Mouse (Mus musculus) spleen, adult 2 months (tissue): ENCODE measurements around the gene Pafah1b1.

Experiments
- CTCF ChIP-seq: fragments of 200-500 bp; IDR thresholded peaks from 2 replicates; pipeline ENCODE4 v1.5.1; 2011; ENCODE audit warnings: mild to moderate bottlenecking, inconsistent platforms; ENCODE audit not compliant: insufficient read depth, insufficient read length, insufficient replicate concordance; ENCODE audit errors: extremely low read depth
- POLR2A ChIP-seq: fragments of 200-500 bp; IDR thresholded peaks from 2 replicates; pipeline ENCODE4 v1.6.1; 2011; ENCODE audit warnings: low read depth, low read length, inconsistent platforms

- no peak for TF ChIP-seq CTCF
- TF ChIP-seq POLR2A: no peak
Observed at GRCm38 (mm10) chr11:74723357-74724234, 874 bp downstream of the Pafah1b1 start.
